Mouse (Mus musculus) bone marrow, adult 2 months (tissue): ENCODE results near the gene Olfr1152.

Experiments used
- CTCF ChIP-seq: fragments of 200-500 bp; IDR thresholded peaks from 2 replicates; pipeline ENCODE4 v1.5.1; 2011; ENCODE audit warnings: low read length, control low read depth; ENCODE audit not compliant: control insufficient read depth, insufficient read depth
- POLR2A ChIP-seq: fragments of 200-500 bp; IDR thresholded peaks from 2 replicates; pipeline ENCODE4 v1.6.1; 2011; ENCODE audit warnings: low read depth, mild to moderate bottlenecking, control low read depth, low read length, borderline replicate concordance; ENCODE audit not compliant: control insufficient read depth

- TF ChIP-seq CTCF (no peak), POLR2A (no peak)
These were observed 22.6 kb upstream of the Olfr1152 start, which contains the start of gene Olfr1150-ps1 for GRCm38 (mm10) chr2:87843693-87844092.
